Mouse (Mus musculus) bone marrow macrophage, adult 2 months (primary cell): ENCODE data around the gene Ifi27l2b. TPM values are rescaled to one million over a fixed set of nuclear protein-coding genes. Genes with fewer than 3 reads are reported as not detected.

ENCODE experiments used
- H3K27ac ChIP-seq: 2 replicates; pipeline ENCODE4 v1.5.1; 2012; ENCODE audit warnings: low read depth, low read length; ENCODE audit not compliant: insufficient read depth
- H3K4me1 ChIP-seq: 2 replicates; pipeline ENCODE4 v1.6.1; 2012; ENCODE audit warnings: low read length; ENCODE audit not compliant: control insufficient read depth, insufficient read depth
- H3K4me3 ChIP-seq: 2 replicates; pipeline ENCODE4 v1.5.1; 2012; ENCODE audit warnings: mild to moderate bottlenecking, low read length, moderate library complexity; ENCODE audit not compliant: insufficient read depth
- CTCF ChIP-seq: IDR thresholded peaks from 2 replicates; pipeline ENCODE4 v1.5.1; 2012; ENCODE audit warnings: low read depth, mild to moderate bottlenecking, low read length, moderate library complexity
- POLR2A ChIP-seq: IDR thresholded peaks from 2 replicates; pipeline ENCODE4 v1.6.1; 2012; ENCODE audit warnings: mild to moderate bottlenecking, low read depth, low read length, borderline replicate concordance
- polyA plus RNA-seq: library from polyadenylated mRNA; stranded (reverse); fragments of >200 nt; gene quantifications from 2 replicates; pipeline ENCODE4 v1.2.4, GENCODE M21; 2012; ENCODE audit not compliant: missing spikeins, insufficient read depth, insufficient read length

The Ifi27l2b gene
- polyA plus RNA-seq, 1 experiment = not detected

- no peak overlapping the region for H3K27ac ChIP-seq
- TF ChIP-seq POLR2A = no peak
- no peak for TF ChIP-seq CTCF
- no peaks in the 10 kb centered on the region for H3K4me1 ChIP-seq
- H3K4me3 ChIP-seq = no peak overlapping the region
Observed at GRCm38 (mm10) chr12:103404131-103404530, 52.9 kb downstream of the Ifi27l2b start.

Other genes starting within 250 kb of the Ifi27l2b start
- not detected in 2 replicates for gene Prima1, start 215.1 kb downstream of the Ifi27l2b start, polyA plus RNA-seq
- not detected in 2 replicates for gene Fam181a, start 146.2 kb downstream of the Ifi27l2b start, polyA plus RNA-seq
- 2.1 TPM in 2 replicates for gene Asb2, start 101.2 kb downstream of the Ifi27l2b start, polyA plus RNA-seq
- 3.8 and 5.6 TPM in 2 replicates for gene Otub2, start 68.5 kb downstream of the Ifi27l2b start, polyA plus RNA-seq
- 1.9 TPM in 1 of 2 replicates, not detected in the other for gene 9330161L09Rik, start 49.4 kb downstream of the Ifi27l2b start, polyA plus RNA-seq
- gene Ddx24, start 31.4 kb downstream of the Ifi27l2b start, polyA plus RNA-seq = 58.7 and 62.6 TPM in 2 replicates
- 93.3 and 100 TPM in 2 replicates for gene Ifi27, start 23.0 kb downstream of the Ifi27l2b start, polyA plus RNA-seq
- 1,008 and 1,016 TPM in 2 replicates for gene Ifi27l2a, start 13.5 kb downstream of the Ifi27l2b start, polyA plus RNA-seq
- 0.49 TPM in 1 of 2 replicates, not detected in the other for gene Ppp4r4, start 75.1 kb upstream of the Ifi27l2b start, polyA plus RNA-seq
- not detected in 2 replicates for gene Serpina10, start 174.2 kb upstream of the Ifi27l2b start, polyA plus RNA-seq
- gene Serpina6, start 200.0 kb upstream of the Ifi27l2b start, polyA plus RNA-seq = not detected in 2 replicates
- not detected in 2 replicates for gene Serpina16, start 218.9 kb upstream of the Ifi27l2b start, polyA plus RNA-seq
- gene Serpina1f, start 238.3 kb upstream of the Ifi27l2b start, polyA plus RNA-seq = not detected in 2 replicates